Mouse (Mus musculus): ENCODE measurements around the gene Rgmb. TPM values are rescaled to one million over a fixed set of nuclear protein-coding genes. Genes with fewer than 3 reads are reported as not detected.

The Rgmb gene
- polyA plus RNA-seq, 1 experiment from 2014 or later: 50.8 TPM

DNA sequence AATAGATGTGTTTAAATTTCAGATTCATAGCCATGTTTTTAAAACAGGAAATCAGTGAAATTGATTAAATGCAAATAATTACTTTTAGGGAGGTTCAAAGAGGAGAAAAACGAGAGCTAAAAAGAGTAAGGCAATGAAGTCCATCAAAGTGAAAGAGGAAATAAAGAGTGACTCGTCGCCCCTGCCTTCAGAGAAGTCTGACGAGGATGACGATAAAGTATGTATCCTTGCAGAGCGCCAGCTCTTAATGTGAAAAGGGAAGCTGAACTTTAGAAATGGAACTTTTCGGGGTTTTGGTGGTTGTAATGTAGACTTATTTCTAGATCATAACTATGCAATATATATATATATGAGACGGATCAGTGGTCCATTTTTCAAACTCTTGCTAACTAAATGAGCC lies 69.6 kb downstream of the Rgmb start:
- H3K4me3 ChIP-seq (ENCODE audit: low read length): no peak overlapping the region
- H3K9ac ChIP-seq (ENCODE audit: low read depth, low read length): no peak overlapping the region
- H3K27ac ChIP-seq (ENCODE audit: low read depth, low read length): no peak overlapping the region
- no peaks in the 10 kb centered on the region for H3K4me1 ChIP-seq (ENCODE audit: control insufficient read depth, insufficient read depth, low read depth, low read length)
- 90% methylated on average over 8 of the region's 8 CpGs for WGBS
- peaks cover 41% of the 10 kb centered on the region for H3K36me3 ChIP-seq (ENCODE audit: control insufficient read depth, insufficient read depth, low read length)
- H3K9me3 ChIP-seq (ENCODE audit: control insufficient read depth, low read length): no peaks in the 10 kb centered on the region
- H3K27me3 ChIP-seq (replicated peaks; ENCODE audit: control insufficient read depth, insufficient read depth, low read length): no peaks in the 10 kb centered on the region
- ATAC-seq: no peak
- H3K4me2 ChIP-seq (ENCODE audit: low read length): no peak overlapping the region

Other genes starting within 250 kb of the Rgmb start
- 12.2 and 13.1 TPM in 2 replicates for gene Chd1, start 126.1 kb downstream of the Rgmb start, polyA plus RNA-seq (2015; fragmentation: Nextera tagmentation; extraction: Ambion mirVana)